8 mouse cellular contexts compared by ENCODE assay signal in genomic region chr4:149737383-149738324, GRCm38 (mm10). TPM values are rescaled to one million over a fixed set of nuclear protein-coding genes. Genes with fewer than 3 reads are reported as not detected.
DNase-seq lines count a peak whose midpoint lies in the region; ATAC-seq and TF ChIP-seq lines count a peak whose summit lies in the region.

Gene Tmem201 (minus strand): TSS chr4:149738044.

- no peaks in the 10 kb centered on the region for H3K27me3 ChIP-seq in heart, embryonic 11.5 days (ENCODE audit: control insufficient read depth, insufficient read depth, low read length)
- no peaks in the 10 kb centered on the region for H3K27me3 ChIP-seq in kidney, embryonic 16.5 days (ENCODE audit: insufficient read depth, low read length)
- no peaks in the 10 kb centered on the region for H3K27me3 ChIP-seq in liver, adult 2 months (ENCODE audit: control insufficient read depth, insufficient read depth, low read length)
- no peaks in the 10 kb centered on the region for H3K27me3 ChIP-seq in myocyte (ENCODE audit: control insufficient read depth, insufficient read depth, insufficient read length)
- H3K27me3 ChIP-seq in splenic B cell, adult 2 months (ENCODE audit: control insufficient read depth, insufficient read depth, low read length, poor library complexity, severe bottlenecking): no peaks in the 10 kb centered on the region

- no peaks in the 10 kb centered on the region for H3K9me3 ChIP-seq in heart, embryonic 11.5 days (replicated peaks; ENCODE audit: control insufficient read depth, low read length)
- no peaks in the 10 kb centered on the region for H3K9me3 ChIP-seq in kidney, embryonic 16.5 days (ENCODE audit: low read length)

- peak; percentile 88 for TF ChIP-seq CTCF in liver, adult 2 months (IDR thresholded peaks at IDR 0.05; ENCODE audit: low read depth, low read length)

- 0 out of 2 replicates have a peak, but pooled peaks have one; percentile 14 for TF ChIP-seq POLR2A in liver, adult 2 months (IDR thresholded peaks at IDR 0.05; ENCODE audit: extremely low read depth, insufficient read depth, low read length)
- TF ChIP-seq POLR2A in myocyte (IDR thresholded peaks at IDR 0.05; ENCODE audit: insufficient read length, low read depth): peak; percentile 44

- peak within 1 kb of the TSS; percentile 97 for H3K4me2 ChIP-seq in heart, embryonic 11.5 days
- peak within 1 kb of the TSS; percentile 99 for H3K4me2 ChIP-seq in kidney, embryonic 16.5 days (replicated peaks; ENCODE audit: low read depth, low read length)
- H3K4me2 ChIP-seq in myocyte (ENCODE audit: low read depth): peak within 1 kb of the TSS; percentile 83

- ATAC-seq in erythroblast, adult 5-6 weeks (replicated peaks; ENCODE audit: low FRiP score, poor library complexity, severe bottlenecking): peak; percentile 92
- ATAC-seq in heart, embryonic 11.5 days (replicated peaks; ENCODE audit: insufficient number of reproducible peaks, low FRiP score, low TSS enrichment): peak; percentile 87
- peak; percentile 88 for ATAC-seq in kidney, embryonic 16.5 days (ENCODE audit: low FRiP score, low TSS enrichment)

- under 1% methylated on average over 91 of the region's 97 CpGs for WGBS in heart, embryonic 11.5 days (ENCODE audit: insufficient replicate concordance)
- WGBS in kidney, embryonic 16.5 days: under 1% methylated on average over 88 of the region's 97 CpGs
- under 1% methylated on average over 97 of the region's 97 CpGs for WGBS in liver, adult 2 months

- peak; percentile 96 to 97 for DNase-seq in B cell, adult 2 months
- DNase-seq in brain, adult 2 months (ENCODE audit: low read depth, low spot score): peak; percentile 98
- peak; percentile 67 for DNase-seq in liver, adult 2 months (ENCODE audit: extremely low read depth, low read depth, low spot score)
- DNase-seq in splenic B cell, adult 2 months (ENCODE audit: low read depth, low spot score): peak; percentile 95

- H3K79me2 ChIP-seq in liver, adult 2 months (ENCODE audit: control insufficient read depth, insufficient read depth, low read length): peaks cover 28% of the 10 kb centered on the region; the same call in 1 of the 2 replicates
- H3K79me2 ChIP-seq in myocyte (ENCODE audit: control insufficient read depth, insufficient read depth): peaks cover 41% of the 10 kb centered on the region

- H3K4me3 ChIP-seq in heart, embryonic 11.5 days (ENCODE audit: low read depth, low read length): peak within 1 kb of the TSS; percentile 84
- H3K4me3 ChIP-seq in kidney, embryonic 16.5 days (ENCODE audit: low read length): peak within 1 kb of the TSS; percentile 88
- peak within 1 kb of the TSS; percentile 79 for H3K4me3 ChIP-seq in liver, adult 2 months (ENCODE audit: insufficient read depth, low read depth, low read length)
- peak within 1 kb of the TSS; percentile 35 for H3K4me3 ChIP-seq in myocyte

- 0 out of 2 replicates have a peak, but pooled peaks cover 2% of the 10 kb centered on the region for H3K36me3 ChIP-seq in heart, embryonic 11.5 days (ENCODE audit: control insufficient read depth, insufficient read depth, low read length)
- peaks cover 5% of the 10 kb centered on the region; the same call in 1 of the 2 replicates for H3K36me3 ChIP-seq in kidney, embryonic 16.5 days (ENCODE audit: insufficient read depth, low read length)
- peaks cover under 1% of the 10 kb centered on the region; the same call in 1 of the 2 replicates for H3K36me3 ChIP-seq in liver, adult 2 months (ENCODE audit: control insufficient read depth, insufficient read depth, low read length)
- H3K36me3 ChIP-seq in myocyte (ENCODE audit: control insufficient read depth, insufficient read depth): no peaks in the 10 kb centered on the region
- H3K36me3 ChIP-seq in splenic B cell, adult 2 months (ENCODE audit: control insufficient read depth, insufficient read depth, low read length, poor library complexity, severe bottlenecking): no peaks in the 10 kb centered on the region

- peaks cover 42% of the 10 kb centered on the region for H3K4me1 ChIP-seq in heart, embryonic 11.5 days (ENCODE audit: control insufficient read depth, insufficient read depth, low read length)
- H3K4me1 ChIP-seq in kidney, embryonic 16.5 days (ENCODE audit: insufficient read depth, low read length): peaks cover 51% of the 10 kb centered on the region
- H3K4me1 ChIP-seq in liver, adult 2 months (ENCODE audit: control insufficient read depth, insufficient read depth, low read length): peaks cover 12% of the 10 kb centered on the region

- H3K27ac ChIP-seq in heart, embryonic 11.5 days (ENCODE audit: low read depth, low read length): peak within 1 kb of the TSS; percentile 77
- peak within 1 kb of the TSS; percentile 88 for H3K27ac ChIP-seq in kidney, embryonic 16.5 days (ENCODE audit: low read length)
- peak within 1 kb of the TSS; percentile 58 for H3K27ac ChIP-seq in liver, adult 2 months (replicated peaks; ENCODE audit: insufficient read depth, low read depth, low read length)

- peak within 1 kb of the TSS; percentile 31 for H3ac ChIP-seq in myocyte (ENCODE audit: control insufficient read depth, insufficient read length)

- peak within 1 kb of the TSS; percentile 91 for H3K9ac ChIP-seq in heart, embryonic 11.5 days (ENCODE audit: low read depth, low read length)
- peak within 1 kb of the TSS; percentile 90 for H3K9ac ChIP-seq in kidney, embryonic 16.5 days (replicated peaks; ENCODE audit: low read length)
- H3K9ac ChIP-seq in liver, adult 2 months (ENCODE audit: low read depth, low read length): peak within 1 kb of the TSS; percentile 84

TF ChIP-seq in myocyte, 11 proteins besides CTCF, POLR2A, EP300 and RAD21:
- TF ChIP-seq SRF (IDR thresholded peaks at IDR 0.05; ENCODE audit: control insufficient read depth, insufficient read length, low read depth) (peak; percentile 19), E2F4 (IDR thresholded peaks at IDR 0.05; ENCODE audit: insufficient read depth) (peak; percentile 22), CEBPB (IDR thresholded peaks at IDR 0.05; ENCODE audit: insufficient read depth, poor library complexity, severe bottlenecking) (no peak), POLR2AphosphoS2 (IDR thresholded peaks at IDR 0.05; ENCODE audit: insufficient read length, low read depth) (peak; percentile 45)

RNA-seq across cellular contexts. Expression of gene Tmem201, which starts in this region (rescaled TPM):
- total RNA-seq in erythroblast, adult 5-6 weeks (2015; ENCODE audit: low replicate concordance): 2.7 and 23.2 TPM in 2 replicates
- total RNA-seq in erythroblast, adult 5-6 weeks (2017; ENCODE audit: low replicate concordance): 0.85 and 3.2 TPM in 2 replicates
- polyA plus RNA-seq in heart, embryonic 11.5 days (2014; fragmentation: Nextera tagmentation; extraction: Ambion mirVana): 25.5 and 32.5 TPM in 2 replicates
- 39.2 and 41.8 TPM in 2 replicates for polyA plus RNA-seq in kidney, embryonic 16.5 days (2015; fragmentation: Nextera tagmentation; extraction: Ambion mirVana)
- total RNA-seq in liver, adult 2 months (2014; rRNA removed): 6.5 and 8.2 TPM in 2 replicates
- polyA plus RNA-seq in liver, adult 2 months (2012; rRNA removed): 23.4 and 25.2 TPM in 2 replicates
- 31.1 TPM for polyA plus RNA-seq in myocyte (2012; fragmentation: generic; extraction: Trizol)

Comparison
In these comparisons a context has a peak if more than half of its experiments do, and no peak if none do; other contexts are left out.
1. Peak in every context shown above with its lines: DNase-seq, ATAC-seq, H3K4me3 ChIP-seq and H3K27ac ChIP-seq.
2. H3K4me3 ChIP-seq: peak in every context shown above with its lines; median percentile 88 in kidney, embryonic 16.5 days; 84 in heart, embryonic 11.5 days; 79 in liver, adult 2 months; 35 in myocyte.